Mouse (Mus musculus) cerebellum, adult 2 months (tissue): ENCODE measurements around the gene Sox9. TPM values are rescaled to one million over a fixed set of nuclear protein-coding genes. Genes with fewer than 3 reads are reported as not detected.

ENCODE experiments used
- DNase-seq, 2 experiments: peaks; one replicate each; pipeline ENCODE4 v3.0.0; 2021
- H3K27ac ChIP-seq: fragments of 200-500 bp; 2 replicates; pipeline ENCODE4 v1.5.1; 2012; ENCODE audit warnings: low read length, control low read depth, inconsistent platforms; ENCODE audit not compliant: insufficient read depth
- H3K27me3 ChIP-seq: fragments of 200-500 bp; 2 replicates; pipeline ENCODE4 v1.6.1; 2012; ENCODE audit warnings: inconsistent platforms, mild to moderate bottlenecking, low read length, moderate library complexity; ENCODE audit not compliant: control insufficient read depth, insufficient read depth
- H3K4me1 ChIP-seq: fragments of 200-500 bp; 2 replicates; pipeline ENCODE4 v1.6.1; 2011; ENCODE audit warnings: low read length; ENCODE audit not compliant: control insufficient read depth, insufficient read depth
- H3K4me3 ChIP-seq: fragments of 200-500 bp; replicated peaks from 2 replicates; pipeline ENCODE3; 2011; ENCODE audit warnings: mild to moderate bottlenecking, low read depth, low read length, control low read depth; ENCODE audit not compliant: insufficient read depth
- CTCF ChIP-seq: fragments of 200-500 bp; IDR thresholded peaks from 2 replicates; pipeline ENCODE4 v1.5.1; 2011; ENCODE audit warnings: low read depth, mild to moderate bottlenecking, control low read depth, low read length, moderate library complexity, borderline replicate concordance; ENCODE audit not compliant: insufficient read depth
- POLR2A ChIP-seq: fragments of 200-500 bp; IDR thresholded peaks from 2 replicates; pipeline ENCODE4 v1.6.1; 2011; ENCODE audit warnings: low read length, control low read depth, borderline replicate concordance; ENCODE audit not compliant: insufficient read depth
- WGBS: fragments of 180-500 bp; shearing (Covaris S2); methylation state at CpG from one replicate; pipeline ENCODE4 v1.1.7; 2018; 5-methylcytosine and 5-hydroxymethylcytosine counted together
- polyA plus RNA-seq: library from polyadenylated mRNA; depleted of rRNA; stranded (reverse); fragments of >200 nt; gene quantifications from 2 replicates; pipeline ENCODE4 v1.2.3, GENCODE M21; 2012

Gene Sox9
- polyA plus RNA-seq, 1 experiment = 20.2 TPM

DNA sequence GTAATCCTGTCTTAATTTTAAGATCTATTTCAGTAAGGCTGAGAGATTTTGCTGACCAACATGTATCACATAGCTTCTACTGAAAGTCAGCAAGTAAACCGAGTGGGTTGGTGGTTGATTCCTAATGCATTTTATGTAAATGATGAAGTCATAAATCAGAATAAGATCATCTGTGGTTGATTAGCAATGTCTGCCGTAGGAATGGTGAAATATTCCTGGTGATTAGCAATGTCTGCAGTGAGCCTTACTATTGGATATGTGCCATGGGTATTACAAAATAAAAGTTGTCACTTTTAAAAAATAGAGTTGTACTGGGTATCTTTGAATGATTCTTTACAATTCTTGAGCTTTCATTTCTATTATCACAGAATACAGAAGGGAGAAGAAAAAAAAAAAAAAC lies 39.5 kb downstream of the Sox9 start:
- 89% methylated on average over 2 of the region's 2 CpGs for WGBS
- H3K4me3 ChIP-seq = no peak overlapping the region
- no peaks in the 10 kb centered on the region; the same call in 1 of the 2 replicates for H3K27me3 ChIP-seq
- TF ChIP-seq POLR2A = no peak
- no peak overlapping the region for H3K27ac ChIP-seq
- DNase-seq = no peak
- H3K4me1 ChIP-seq = peaks cover 8% of the 10 kb centered on the region

DNA sequence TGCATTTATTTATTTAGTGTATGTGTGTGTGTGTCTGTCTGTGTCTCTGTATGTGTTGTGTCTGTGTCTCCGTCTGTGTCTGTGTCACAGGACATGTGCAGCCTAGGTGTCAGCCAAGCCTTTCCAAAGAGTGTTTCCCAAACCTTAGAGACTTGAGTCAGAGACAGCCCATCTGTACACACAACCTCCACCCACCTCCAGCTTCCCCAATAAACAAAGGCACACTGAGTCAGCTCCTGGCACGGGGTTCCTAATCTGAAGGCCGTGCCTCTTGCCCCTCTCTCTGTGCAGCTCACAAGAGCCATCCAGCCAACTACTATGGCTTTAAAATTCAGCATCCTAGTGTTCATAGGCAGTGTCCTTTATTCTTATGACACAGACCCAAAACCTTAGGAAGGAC lies 42.1 kb downstream of the Sox9 start:
- TF ChIP-seq CTCF = no peak
- no peak for TF ChIP-seq POLR2A
- Histone ChIP-seq H3K27me3 (no peaks in the 10 kb centered on the region; the same call in 1 of the 2 replicates), H3K27ac (no peak overlapping the region), H3K4me3 (no peak overlapping the region), H3K4me1 (no peaks in the 10 kb centered on the region)
- DNase-seq = no peak
- WGBS = 41% methylated on average over 3 of the region's 3 CpGs

- WGBS = 77% methylated on average over 6 of the region's 6 CpGs
- no peak overlapping the region for H3K27ac ChIP-seq
- no peak for TF ChIP-seq CTCF
- TF ChIP-seq POLR2A = no peak
Measured at GRCm38 (mm10) chr11:112826193-112827043, 44.4 kb downstream of the Sox9 start.

DNA sequence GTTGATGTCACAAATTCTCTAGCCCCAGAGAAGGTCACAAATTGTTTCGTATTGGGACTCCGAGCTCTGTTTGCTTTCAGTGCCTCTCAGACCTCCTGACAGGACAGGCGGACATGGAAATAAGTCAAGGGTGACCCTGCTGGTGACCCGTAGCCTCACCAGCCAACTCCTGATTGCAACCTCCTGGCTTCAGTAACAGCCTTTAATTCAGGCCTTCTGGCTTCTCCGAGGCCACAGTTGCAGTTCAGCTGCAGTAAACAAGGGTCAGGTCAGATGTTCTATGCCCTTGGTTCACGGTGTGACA lies 45.0 kb downstream of the Sox9 start:
- 69% methylated on average over 6 of the region's 6 CpGs for WGBS
- Histone ChIP-seq H3K4me3 (no peak overlapping the region), H3K4me1 (no peaks in the 10 kb centered on the region), H3K27me3 (no peaks in the 10 kb centered on the region), H3K27ac (no peak overlapping the region)
- no peak for DNase-seq
- TF ChIP-seq CTCF (no peak), POLR2A (no peak)

More at GRCm38 (mm10) chr11:112826193-112827043, 44.4 kb downstream of the Sox9 start:
- Histone ChIP-seq H3K4me1 (no peaks in the 10 kb centered on the region), H3K4me3 (no peak overlapping the region), H3K27me3 (no peaks in the 10 kb centered on the region)
- DNase-seq = no peak

- H3K27ac ChIP-seq = no peak overlapping the region
- 88% methylated on average over 9 of the region's 9 CpGs for WGBS
- DNase-seq = no peak
- no peaks in the 10 kb centered on the region for H3K4me1 ChIP-seq
- no peak overlapping the region for H3K4me3 ChIP-seq
- TF ChIP-seq POLR2A (no peak), CTCF (no peak)
- H3K27me3 ChIP-seq = no peaks in the 10 kb centered on the region
Measured at GRCm38 (mm10) chr11:112828553-112829287, 46.7 kb downstream of the Sox9 start.

- no peak overlapping the region for H3K4me3 ChIP-seq
- DNase-seq = no peak
- no peaks in the 10 kb centered on the region for H3K27me3 ChIP-seq
- H3K27ac ChIP-seq = no peak overlapping the region
- no peaks in the 10 kb centered on the region for H3K4me1 ChIP-seq
- WGBS = 50% methylated on average over 11 of the region's 11 CpGs
- TF ChIP-seq POLR2A = no peak
- TF ChIP-seq CTCF = no peak
Measured at GRCm38 (mm10) chr11:112834245-112835005, 52.4 kb downstream of the Sox9 start.

GRCm38 (mm10) chr11:112835468-112836092 lies 53.6 kb downstream of the Sox9 start:
- 58% methylated on average over 7 of the region's 7 CpGs for WGBS
- no peak for DNase-seq
- no peak for TF ChIP-seq POLR2A
- no peaks in the 10 kb centered on the region for H3K4me1 ChIP-seq
- H3K27ac ChIP-seq = no peak overlapping the region
- H3K27me3 ChIP-seq = no peaks in the 10 kb centered on the region
- no peak overlapping the region for H3K4me3 ChIP-seq
